Mouse (Mus musculus): ENCODE data around the gene Trpm8. TPM values are rescaled to one million over a fixed set of nuclear protein-coding genes. Genes with fewer than 3 reads are reported as not detected.

The Trpm8 gene
- polyA plus RNA-seq, 1 experiment from 2014 or later, result not detected

DNA sequence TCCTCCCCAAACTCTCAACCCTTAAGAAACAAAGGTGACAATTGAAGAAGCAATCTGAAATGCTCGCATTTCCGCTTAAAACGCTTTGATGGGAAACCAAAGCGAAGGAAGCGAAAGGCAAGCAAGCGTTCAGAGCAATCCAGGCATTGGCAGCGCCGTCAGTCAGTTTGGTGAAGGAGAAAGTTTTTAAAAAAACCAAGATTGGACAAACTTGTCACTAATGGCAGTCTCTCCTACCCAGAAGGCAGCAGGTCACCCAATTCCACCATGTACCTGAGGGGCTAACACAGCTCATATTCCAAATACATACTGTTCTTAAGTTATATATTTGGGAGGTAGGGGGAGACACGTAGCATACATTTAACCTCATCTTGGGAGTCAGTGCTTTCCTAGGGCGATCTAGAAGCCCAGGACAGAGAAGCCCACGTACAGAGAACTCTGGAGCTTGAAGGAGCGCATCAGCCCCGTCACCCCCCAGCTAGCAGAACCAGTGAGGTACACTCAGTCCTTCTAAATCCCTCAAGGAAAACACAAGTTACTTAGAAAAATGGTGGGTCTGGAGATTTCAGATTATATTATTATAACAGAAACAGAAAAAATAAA is 2.3 kb upstream of the Trpm8 start:
- ATAC-seq (ENCODE audit: low FRiP score), result no peak
- Histone ChIP-seq H3K27ac (ENCODE audit: low read depth, low read length) (no peak overlapping the region), H3K9ac (ENCODE audit: low read depth, low read length) (peak overlapping the region; percentile 0; the same call in 1 of the 2 replicates), H3K9me3 (ENCODE audit: control insufficient read depth, low read length) (peaks cover 3% of the 10 kb centered on the region; the same call in 1 of the 2 replicates), H3K27me3 (ENCODE audit: control insufficient read depth, insufficient read depth, low read length) (no peaks in the 10 kb centered on the region), H3K4me2 (replicated peaks; ENCODE audit: low read depth, low read length) (no peak overlapping the region), H3K4me3 (ENCODE audit: low read depth, low read length) (no peak overlapping the region; the same call in 1 of the 2 replicates), H3K36me3 (ENCODE audit: control insufficient read depth, insufficient read depth, low read length) (peaks cover 33% of the 10 kb centered on the region), H3K4me1 (replicated peaks; ENCODE audit: control insufficient read depth, insufficient read depth, low read length) (peaks cover 17% of the 10 kb centered on the region)
- DNase-seq (ENCODE audit: low spot score), result no peak
- 70% methylated on average over 13 of the region's 13 CpGs for WGBS

- Histone ChIP-seq H3K9ac (ENCODE audit: low read depth, low read length) (peak overlapping the region; percentile 70), H3K4me2 (replicated peaks; ENCODE audit: low read depth, low read length) (peak overlapping the region; percentile 59), H3K9me3 (ENCODE audit: control insufficient read depth, low read length) (peaks cover 3% of the 10 kb centered on the region; the same call in 1 of the 2 replicates), H3K4me3 (ENCODE audit: low read depth, low read length) (peak overlapping the region; percentile 60), H3K27ac (ENCODE audit: low read depth, low read length) (no peak overlapping the region), H3K36me3 (ENCODE audit: control insufficient read depth, insufficient read depth, low read length) (peaks cover 33% of the 10 kb centered on the region), H3K27me3 (ENCODE audit: control insufficient read depth, insufficient read depth, low read length) (no peaks in the 10 kb centered on the region), H3K4me1 (replicated peaks; ENCODE audit: control insufficient read depth, insufficient read depth, low read length) (peaks cover 17% of the 10 kb centered on the region)
- 71% methylated on average over 13 of the region's 13 CpGs for WGBS
- ATAC-seq (ENCODE audit: low FRiP score) (no peak), DNase-seq (ENCODE audit: low spot score) (no peak)
These were observed 1.6 kb upstream of the Trpm8 start for GRCm38 (mm10) chr1:88275698-88276523.

DNA sequence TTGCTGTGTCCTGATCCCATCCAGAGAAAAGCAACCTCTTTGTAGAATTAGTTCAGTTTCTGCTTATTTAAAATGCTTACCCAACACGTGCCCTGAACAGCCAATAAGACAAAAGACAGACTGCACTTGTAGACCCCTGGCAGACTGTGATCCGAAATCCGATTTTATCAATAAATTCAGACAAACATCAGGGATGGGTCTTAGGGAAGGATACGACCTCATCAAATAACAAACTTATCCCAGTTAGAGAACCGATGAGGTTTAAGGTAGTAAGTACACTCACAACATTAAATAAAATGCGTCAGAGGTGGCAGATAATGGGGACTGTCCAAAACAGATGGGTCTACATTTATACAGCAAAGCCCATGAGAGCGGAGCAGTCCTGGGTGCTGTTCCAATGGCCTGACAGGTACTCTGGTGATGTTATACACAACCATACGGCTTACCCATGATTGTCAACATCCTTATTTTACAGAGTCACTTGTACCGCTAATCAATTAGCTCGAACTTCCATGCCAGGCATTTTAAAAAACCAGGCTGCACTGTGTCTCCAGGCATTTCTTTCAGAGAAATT is 850 bp upstream of the Trpm8 start:
- peak overlapping the region; percentile 59 for H3K4me2 ChIP-seq (replicated peaks; ENCODE audit: low read depth, low read length)
- H3K27ac ChIP-seq (ENCODE audit: low read depth, low read length), result peak overlapping the region; percentile 60
- H3K9ac ChIP-seq (ENCODE audit: low read depth, low read length), result peak overlapping the region; percentile 70
- H3K4me1 ChIP-seq (replicated peaks; ENCODE audit: control insufficient read depth, insufficient read depth, low read length), result peaks cover 17% of the 10 kb centered on the region
- peaks cover 5% of the 10 kb centered on the region for H3K9me3 ChIP-seq (ENCODE audit: control insufficient read depth, low read length)
- ATAC-seq (ENCODE audit: low FRiP score), result peak; percentile 52
- H3K4me3 ChIP-seq (ENCODE audit: low read depth, low read length), result peak overlapping the region; percentile 60
- H3K27me3 ChIP-seq (ENCODE audit: control insufficient read depth, insufficient read depth, low read length), result no peaks in the 10 kb centered on the region
- H3K36me3 ChIP-seq (ENCODE audit: control insufficient read depth, insufficient read depth, low read length), result peaks cover 29% of the 10 kb centered on the region
- DNase-seq (ENCODE audit: low spot score), result no peak
- 35% methylated on average over 10 of the region's 10 CpGs for WGBS

DNA sequence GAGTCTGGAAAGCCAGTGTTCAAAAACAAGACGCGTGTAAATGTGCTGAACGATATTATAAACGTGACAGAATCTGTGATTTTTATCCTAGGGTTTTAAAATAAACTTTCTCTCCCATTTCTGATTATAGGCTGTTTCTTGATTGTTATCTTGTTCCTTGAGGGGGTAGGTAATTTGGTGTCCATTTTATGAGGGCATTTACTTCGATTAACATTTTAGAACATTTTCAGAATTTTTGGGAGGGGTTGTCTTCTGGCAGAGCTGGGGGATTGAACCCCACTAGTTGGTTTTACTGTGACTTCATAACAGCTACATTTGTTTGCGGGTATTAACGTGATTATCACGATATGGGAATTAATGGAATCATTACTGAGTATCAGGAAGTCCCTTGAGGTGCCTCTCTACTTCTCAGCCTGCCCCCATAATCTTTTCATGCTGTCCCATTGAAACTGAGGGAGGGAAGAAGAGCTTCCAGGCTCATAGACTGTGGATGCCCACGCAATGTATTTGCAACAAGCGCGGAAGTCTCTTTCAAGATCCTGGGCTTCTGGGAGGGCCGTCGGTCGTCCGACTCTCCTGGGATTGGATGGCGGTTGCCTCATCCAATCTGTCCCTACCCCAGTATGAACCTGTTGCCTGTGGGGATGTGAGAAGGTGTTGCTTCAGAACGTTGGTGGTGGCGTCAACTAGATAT is 504 bp downstream of the Trpm8 start:
- H3K27me3 ChIP-seq (ENCODE audit: control insufficient read depth, insufficient read depth, low read length), result no peaks in the 10 kb centered on the region
- 66% methylated on average over 18 of the region's 18 CpGs for WGBS
- peak overlapping the region; percentile 59 for H3K4me2 ChIP-seq (replicated peaks; ENCODE audit: low read depth, low read length)
- H3K27ac ChIP-seq (ENCODE audit: low read depth, low read length), result no peak overlapping the region
- peaks cover 10% of the 10 kb centered on the region for H3K9me3 ChIP-seq (ENCODE audit: control insufficient read depth, low read length)
- H3K4me3 ChIP-seq (ENCODE audit: low read depth, low read length), result peak overlapping the region; percentile 60
- peak overlapping the region; percentile 70 for H3K9ac ChIP-seq (ENCODE audit: low read depth, low read length)
- ATAC-seq (ENCODE audit: low FRiP score), result peak; percentile 17
- H3K36me3 ChIP-seq (ENCODE audit: control insufficient read depth, insufficient read depth, low read length), result peaks cover 19% of the 10 kb centered on the region
- peaks cover 17% of the 10 kb centered on the region for H3K4me1 ChIP-seq (replicated peaks; ENCODE audit: control insufficient read depth, insufficient read depth, low read length)
- DNase-seq (ENCODE audit: low spot score), result no peak

- DNase-seq (ENCODE audit: low spot score) (no peak), ATAC-seq (ENCODE audit: low FRiP score) (no peak)
- Histone ChIP-seq H3K9ac (ENCODE audit: low read depth, low read length) (no peak overlapping the region), H3K27me3 (ENCODE audit: control insufficient read depth, insufficient read depth, low read length) (no peaks in the 10 kb centered on the region), H3K4me3 (ENCODE audit: low read depth, low read length) (no peak overlapping the region), H3K36me3 (ENCODE audit: control insufficient read depth, insufficient read depth, low read length) (peaks cover 9% of the 10 kb centered on the region), H3K4me2 (replicated peaks; ENCODE audit: low read depth, low read length) (no peak overlapping the region), H3K4me1 (replicated peaks; ENCODE audit: control insufficient read depth, insufficient read depth, low read length) (peaks cover 17% of the 10 kb centered on the region), H3K27ac (ENCODE audit: low read depth, low read length) (no peak overlapping the region), H3K9me3 (ENCODE audit: control insufficient read depth, low read length) (peaks cover 24% of the 10 kb centered on the region)
- WGBS, result 71% methylated on average over 9 of the region's 9 CpGs
These were observed 1.9 kb downstream of the Trpm8 start for GRCm38 (mm10) chr1:88279111-88280005.

DNA sequence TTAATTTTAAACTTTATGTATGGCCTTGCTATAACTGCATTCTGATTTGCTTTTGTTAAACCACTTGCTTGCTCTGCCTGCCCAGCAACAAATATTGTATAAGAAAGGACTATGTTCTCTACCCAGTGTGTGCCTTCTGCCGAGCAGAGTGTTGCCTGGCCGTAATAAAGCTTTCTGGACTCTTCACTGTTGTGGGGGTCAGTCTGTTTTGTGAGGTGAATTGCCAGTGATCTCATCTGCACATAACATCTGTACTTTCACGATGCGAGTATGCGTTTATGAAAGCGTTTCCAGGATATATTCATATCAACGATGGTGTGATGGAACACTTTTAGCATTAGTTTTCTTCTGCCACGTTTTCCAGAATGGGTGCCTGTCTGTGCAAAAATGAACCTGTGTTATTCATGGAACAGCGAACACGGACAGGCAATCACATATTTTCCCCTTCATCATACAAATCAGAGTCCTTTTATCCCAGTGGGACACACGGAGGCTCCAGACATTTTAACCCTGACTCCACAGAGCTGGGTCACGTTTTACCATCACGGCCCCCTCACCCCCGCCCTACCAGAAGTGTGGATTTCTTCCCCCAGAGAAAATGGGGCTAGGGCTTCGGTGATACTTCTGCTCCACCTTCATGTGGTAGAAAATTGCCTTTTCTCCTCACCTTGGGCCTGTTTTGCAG is 2.7 kb downstream of the Trpm8 start:
- Histone ChIP-seq H3K9ac (ENCODE audit: low read depth, low read length) (no peak overlapping the region), H3K9me3 (ENCODE audit: control insufficient read depth, low read length) (peaks cover 32% of the 10 kb centered on the region)

GRCm38 (mm10) chr1:88282301-88282700 is 4.8 kb downstream of the Trpm8 start:
- H3K36me3 ChIP-seq (ENCODE audit: control insufficient read depth, insufficient read depth, low read length), result no peaks in the 10 kb centered on the region
- ATAC-seq (ENCODE audit: low FRiP score) (no peak), DNase-seq (ENCODE audit: low spot score) (no peak)
- WGBS, result 62% methylated on average over 3 of the region's 3 CpGs
- no peak overlapping the region for H3K9ac ChIP-seq (ENCODE audit: low read depth, low read length)
- H3K27me3 ChIP-seq (ENCODE audit: control insufficient read depth, insufficient read depth, low read length), result no peaks in the 10 kb centered on the region
- no peaks in the 10 kb centered on the region for H3K4me1 ChIP-seq (replicated peaks; ENCODE audit: control insufficient read depth, insufficient read depth, low read length)
- no peak overlapping the region for H3K4me2 ChIP-seq (replicated peaks; ENCODE audit: low read depth, low read length)
- H3K27ac ChIP-seq (ENCODE audit: low read depth, low read length), result no peak overlapping the region
- peaks cover 46% of the 10 kb centered on the region for H3K9me3 ChIP-seq (ENCODE audit: control insufficient read depth, low read length)
- no peak overlapping the region for H3K4me3 ChIP-seq (ENCODE audit: low read depth, low read length)

More for the DNA sequence above, 2.7 kb downstream of the Trpm8 start:
- H3K4me1 ChIP-seq (replicated peaks; ENCODE audit: control insufficient read depth, insufficient read depth, low read length), result peaks cover 16% of the 10 kb centered on the region
- WGBS, result 76% methylated on average over 15 of the region's 15 CpGs
- DNase-seq (ENCODE audit: low spot score) (no peak), ATAC-seq (ENCODE audit: low FRiP score) (no peak)
- no peak overlapping the region for H3K4me3 ChIP-seq (ENCODE audit: low read depth, low read length)
- no peaks in the 10 kb centered on the region for H3K27me3 ChIP-seq (ENCODE audit: control insufficient read depth, insufficient read depth, low read length)
- H3K27ac ChIP-seq (ENCODE audit: low read depth, low read length), result no peak overlapping the region
- H3K36me3 ChIP-seq (ENCODE audit: control insufficient read depth, insufficient read depth, low read length), result peaks cover 3% of the 10 kb centered on the region; the same call in 1 of the 2 replicates
- no peak overlapping the region for H3K4me2 ChIP-seq (replicated peaks; ENCODE audit: low read depth, low read length)
